Mouse (Mus musculus) heart, embryonic 10.5 days (tissue): ENCODE data around the gene Eif2s3x. TPM values are rescaled to one million over a fixed set of nuclear protein-coding genes. Genes with fewer than 3 reads are reported as not detected.

Experiments used
- DNase-seq: peaks from one replicate; pipeline ENCODE4 v3.0.0-alpha.2; 2017; ENCODE audit warnings: low spot score
- H3K27ac ChIP-seq: fragments of 300-500 bp; sonication (generic); 2 replicates; pipeline ENCODE4 v1.5.1; 2016; ENCODE audit warnings: mild to moderate bottlenecking
- H3K27me3 ChIP-seq: fragments of 300-500 bp; sonication (generic); 2 replicates; pipeline ENCODE4 v1.6.1; 2016; ENCODE audit warnings: mild to moderate bottlenecking; ENCODE audit not compliant: poor library complexity, insufficient read depth, severe bottlenecking
- H3K36me3 ChIP-seq: fragments of 300-500 bp; sonication (generic); 2 replicates; pipeline ENCODE4 v1.6.1; 2016; ENCODE audit warnings: mild to moderate bottlenecking, moderate library complexity
- H3K4me1 ChIP-seq: fragments of 300-500 bp; sonication (generic); 2 replicates; pipeline ENCODE4 v1.6.1; 2016; ENCODE audit warnings: mild to moderate bottlenecking
- H3K4me3 ChIP-seq: fragments of 300-500 bp; sonication (generic); 2 replicates; pipeline ENCODE4 v1.5.1; 2016; ENCODE audit warnings: mild to moderate bottlenecking, moderate library complexity
- H3K9me3 ChIP-seq: fragments of 300-500 bp; sonication (generic); 2 replicates; pipeline ENCODE4 v1.6.1; 2016; ENCODE audit warnings: mild to moderate bottlenecking, moderate library complexity
- WGBS: fragments of 180-500 bp; shearing (Covaris S2); methylation state at CpG from one replicate; pipeline ENCODE4 v1.1.7; 2016; 5-methylcytosine and 5-hydroxymethylcytosine counted together
- polyA plus RNA-seq: library from polyadenylated mRNA; unstranded; fragments of >200 nt; fragmentation: Nextera tagmentation; extraction: Ambion mirVana; gene quantifications from 2 replicates; pipeline ENCODE4 v1.2.1, GENCODE M21; 2016

Gene Eif2s3x
- polyA plus RNA-seq, 1 experiment from 2014 or later: 69.5 TPM

- Histone ChIP-seq H3K27me3 (peaks cover 23% of the 10 kb centered on the region; the same call in 1 of the 2 replicates), H3K4me3 (peak overlapping the region; percentile 65), H3K9me3 (no peaks in the 10 kb centered on the region), H3K27ac (peak overlapping the region; percentile 93), H3K4me1 (no peaks in the 10 kb centered on the region), H3K36me3 (no peaks in the 10 kb centered on the region)
- peak; percentile 96 for DNase-seq
- under 1% methylated on average over 55 of the region's 55 CpGs for WGBS
Observed at GRCm38 (mm10) chrX:94177715-94178340, 34.8 kb downstream of the Eif2s3x start.

GRCm38 (mm10) chrX:94169348-94169747 lies 43.3 kb downstream of the Eif2s3x start:
- WGBS: 62% methylated on average over 6 of the region's 6 CpGs
- H3K36me3 ChIP-seq: no peaks in the 10 kb centered on the region
- H3K27ac ChIP-seq: no peak overlapping the region
- no peak for DNase-seq
- peaks cover 45% of the 10 kb centered on the region; the same call in 1 of the 2 replicates for H3K27me3 ChIP-seq
- no peaks in the 10 kb centered on the region for H3K4me1 ChIP-seq
- H3K9me3 ChIP-seq: no peaks in the 10 kb centered on the region
- H3K4me3 ChIP-seq: no peak overlapping the region

GRCm38 (mm10) chrX:94152251-94152830 lies 60.3 kb downstream of the Eif2s3x start:
- 44% methylated on average over 11 of the region's 11 CpGs for WGBS
- no peak overlapping the region for H3K27ac ChIP-seq
- H3K27me3 ChIP-seq: peaks cover 81% of the 10 kb centered on the region; the same call in 1 of the 2 replicates
- H3K4me1 ChIP-seq: no peaks in the 10 kb centered on the region
- no peaks in the 10 kb centered on the region for H3K9me3 ChIP-seq
- no peak for DNase-seq
- no peaks in the 10 kb centered on the region for H3K36me3 ChIP-seq
- H3K4me3 ChIP-seq: no peak overlapping the region

- H3K9me3 ChIP-seq: no peaks in the 10 kb centered on the region
- H3K4me1 ChIP-seq: no peaks in the 10 kb centered on the region
- H3K4me3 ChIP-seq: no peak overlapping the region
- no peak for DNase-seq
- no peaks in the 10 kb centered on the region for H3K36me3 ChIP-seq
- 53% methylated on average over 19 of the region's 19 CpGs for WGBS
- no peak overlapping the region for H3K27ac ChIP-seq
- peaks cover 88% of the 10 kb centered on the region for H3K27me3 ChIP-seq
Observed at GRCm38 (mm10) chrX:94150471-94150870, 62.2 kb downstream of the Eif2s3x start.

- Histone ChIP-seq H3K36me3 (no peaks in the 10 kb centered on the region), H3K27ac (no peak overlapping the region), H3K4me1 (no peaks in the 10 kb centered on the region), H3K27me3 (peaks cover 76% of the 10 kb centered on the region), H3K9me3 (no peaks in the 10 kb centered on the region), H3K4me3 (no peak overlapping the region)
- 59% methylated on average over 7 of the region's 7 CpGs for WGBS
- DNase-seq: no peak
Observed at GRCm38 (mm10) chrX:94142004-94142771, 70.5 kb downstream of the Eif2s3x start.

- H3K4me1 ChIP-seq: no peaks in the 10 kb centered on the region
- no peaks in the 10 kb centered on the region for H3K36me3 ChIP-seq
- 84% methylated on average over 1 of the region's 1 CpGs for WGBS
- peaks cover 63% of the 10 kb centered on the region for H3K27me3 ChIP-seq
- no peak overlapping the region for H3K4me3 ChIP-seq
- H3K27ac ChIP-seq: no peak overlapping the region
- DNase-seq: no peak
- H3K9me3 ChIP-seq: no peaks in the 10 kb centered on the region
Observed at GRCm38 (mm10) chrX:94140080-94140479, 72.6 kb downstream of the Eif2s3x start.

Other genes starting within 250 kb of the Eif2s3x start
- 0.08 TPM in 1 of 2 replicates, not detected in the other for gene AU015836, start 244.2 kb downstream of the Eif2s3x start, polyA plus RNA-seq
- 21.7 and 25.7 TPM in 2 replicates for gene Zfx, start 89.2 kb downstream of the Eif2s3x start, polyA plus RNA-seq
- 4.6 and 4.9 TPM in 2 replicates for gene Klhl15, start 21.7 kb upstream of the Eif2s3x start, polyA plus RNA-seq
- 0.04 TPM in 1 of 2 replicates, not detected in the other for gene Fam90a1b, start 153.9 kb upstream of the Eif2s3x start, polyA plus RNA-seq
- gene Apoo, start 154.3 kb upstream of the Eif2s3x start, polyA plus RNA-seq: 129 and 159 TPM in 2 replicates